In genomic region chr1:188182951-188183350, GRCm38 (mm10) we compare ENCODE assay signal across 18 mouse cellular contexts.
DNase-seq lines count a peak whose midpoint lies in the region; ATAC-seq lines count a peak whose summit lies in the region.
"Had no signal": no experiment of that assay in that cellular context is flagged by ENCODE, and none has a peak within 500 bp of the region (broad histone marks: within the 10 kb centered on the region; RNA-seq: fewer than 3 reads in every experiment).

No protein-coding gene starts in this region.

- DNase-seq in cerebellum, adult 8-10 months, result no peak
- DNase-seq in frontal cortex, postnatal 14 days (ENCODE audit: low spot score in 2 of 2), result no peak
- peak; percentile 44 for DNase-seq in brain, adult 2 months (ENCODE audit: low read depth, low spot score)
- DNase-seq in cerebellum, postnatal 14 days, result peak; percentile 59 to 66
- DNase-seq in ovary, postnatal 10 days (ENCODE audit: low spot score), result no peak
- DNase-seq in layer of hippocampus, adult 11-12 months (ENCODE audit: low spot score), result no peak
- DNase-seq: adrenal gland, postnatal 10 days; adrenal gland, postnatal 36 days; embryo, embryonic 11 days; gastrocnemius, adult 2 months; gastrocnemius, postnatal 14 days; kidney, adult 18-20 months had no signal

- ATAC-seq in cerebellum, adult (ENCODE audit: insufficient number of reproducible peaks, low FRiP score, low TSS enrichment), result peak; percentile 43; the same call in 1 of the 2 replicates
- peak; percentile 82 for ATAC-seq in frontal cortex, adult (ENCODE audit: low TSS enrichment)
- ATAC-seq: forebrain, embryonic 15.5 days; inflammation-experienced regulatory T-cells, adult 6 months; intestine, embryonic 16.5 days; Patski had no signal

Comparison
In these comparisons a context has a peak if more than half of its experiments do, and no peak if none do; other contexts are left out.
1. DNase-seq: peak in brain, adult 2 months (single experiment) and cerebellum, postnatal 14 days (2 of 2); none in cerebellum, adult 8-10 months (single experiment), frontal cortex, postnatal 14 days (0 of 2), ovary, postnatal 10 days (single experiment) and layer of hippocampus, adult 11-12 months (single experiment).